Mouse (Mus musculus): ENCODE results near the gene Tcf7. TPM values are rescaled to one million over a fixed set of nuclear protein-coding genes. Genes with fewer than 3 reads are reported as not detected.

The Tcf7 gene
- total and polyA plus RNA-seq, 3 experiments, result 0.73 to 3.1 (median 0.96) TPM

DNA sequence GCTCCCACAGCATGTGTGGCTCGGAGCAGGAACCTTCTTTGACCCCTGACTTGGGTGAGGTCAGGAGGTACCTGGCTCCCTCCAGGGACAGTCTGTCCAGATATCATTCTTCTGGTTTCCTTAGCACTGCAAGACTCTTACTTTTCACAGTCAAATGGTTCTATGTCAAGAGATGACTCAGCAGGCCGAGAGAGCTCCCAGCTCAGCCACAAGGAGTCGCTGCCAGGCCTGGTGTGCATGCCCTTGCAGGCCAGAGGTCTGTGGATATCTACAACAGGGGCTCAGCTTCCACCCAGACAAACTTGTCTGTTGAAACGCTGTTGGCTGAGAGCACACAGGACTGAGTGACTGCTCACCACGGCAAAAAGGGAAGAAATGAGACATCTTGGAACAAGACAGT is 20.9 kb downstream of the Tcf7 start:
- Histone ChIP-seq H3K4me3 (no peak overlapping the region), H3K27ac (no peak overlapping the region), H3K4me1 (ENCODE audit: control insufficient read depth, insufficient read depth, low read length) (no peaks in the 10 kb centered on the region), H3K79me2 (replicated peaks; ENCODE audit: control insufficient read depth, insufficient read depth, low read length) (no peaks in the 10 kb centered on the region), H3K36me3 (ENCODE audit: control insufficient read depth, insufficient read depth, low read length) (no peaks in the 10 kb centered on the region), H3K27me3 (ENCODE audit: control insufficient read depth, insufficient read depth, low read length) (no peaks in the 10 kb centered on the region), H3K9ac (ENCODE audit: low read depth, low read length) (no peak overlapping the region)
- intact Hi-C loops (cut with DNase I), result loop anchor here (2.0 kb wide), 1 partner anchor 35 kb away; no protein-coding TSS in a partner anchor
- TF ChIP-seq EP300 (IDR thresholded peaks at IDR 0.05; ENCODE audit: insufficient read depth, low read depth, low read length) (no peak), CTCF (IDR thresholded peaks at IDR 0.05) (peak; percentile 73), POLR2A (IDR thresholded peaks at IDR 0.05; ENCODE audit: insufficient read depth, low read depth, low read length) (no peak)
- WGBS, result 52% methylated on average over 5 of the region's 5 CpGs
- DNase-seq, result peak in 1 of 2 experiments; percentile 51

DNA sequence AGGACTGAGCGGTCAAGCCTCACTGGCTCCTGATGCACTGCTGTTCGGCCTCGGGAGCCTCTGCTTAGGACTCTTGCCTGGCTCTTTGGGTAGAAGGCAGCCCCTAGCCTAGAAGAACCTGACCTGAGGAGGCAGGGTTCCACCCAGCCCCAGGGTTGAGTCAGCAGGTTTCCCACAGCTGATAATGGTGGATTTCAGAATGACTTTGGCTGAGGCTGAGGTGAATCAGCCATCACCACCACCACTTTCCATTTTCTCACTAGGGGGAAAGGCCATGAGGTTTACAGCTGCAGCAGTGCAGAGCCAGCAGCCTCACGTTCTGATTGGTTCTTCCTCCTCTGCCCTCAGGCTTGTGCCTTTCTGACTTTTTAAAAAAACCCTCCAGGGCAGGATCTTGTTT is 21.9 kb downstream of the Tcf7 start:
- no peak for TF ChIP-seq EP300 (IDR thresholded peaks at IDR 0.05; ENCODE audit: insufficient read depth, low read depth, low read length)
- TF ChIP-seq POLR2A (IDR thresholded peaks at IDR 0.05; ENCODE audit: insufficient read depth, low read depth, low read length), result no peak
- TF ChIP-seq CTCF (IDR thresholded peaks at IDR 0.05), result no peak
- H3K9ac ChIP-seq (ENCODE audit: low read depth, low read length), result no peak overlapping the region
- H3K79me2 ChIP-seq (replicated peaks; ENCODE audit: control insufficient read depth, insufficient read depth, low read length), result no peaks in the 10 kb centered on the region
- no peak for DNase-seq
- no peaks in the 10 kb centered on the region for H3K36me3 ChIP-seq (ENCODE audit: control insufficient read depth, insufficient read depth, low read length)
- H3K4me1 ChIP-seq (ENCODE audit: control insufficient read depth, insufficient read depth, low read length), result no peaks in the 10 kb centered on the region
- intact Hi-C loops (cut with DNase I), result no loop called here
- 77% methylated on average over 4 of the region's 4 CpGs for WGBS
- H3K27me3 ChIP-seq (ENCODE audit: control insufficient read depth, insufficient read depth, low read length), result no peaks in the 10 kb centered on the region
- H3K27ac ChIP-seq, result no peak overlapping the region
- no peak overlapping the region for H3K4me3 ChIP-seq

DNA sequence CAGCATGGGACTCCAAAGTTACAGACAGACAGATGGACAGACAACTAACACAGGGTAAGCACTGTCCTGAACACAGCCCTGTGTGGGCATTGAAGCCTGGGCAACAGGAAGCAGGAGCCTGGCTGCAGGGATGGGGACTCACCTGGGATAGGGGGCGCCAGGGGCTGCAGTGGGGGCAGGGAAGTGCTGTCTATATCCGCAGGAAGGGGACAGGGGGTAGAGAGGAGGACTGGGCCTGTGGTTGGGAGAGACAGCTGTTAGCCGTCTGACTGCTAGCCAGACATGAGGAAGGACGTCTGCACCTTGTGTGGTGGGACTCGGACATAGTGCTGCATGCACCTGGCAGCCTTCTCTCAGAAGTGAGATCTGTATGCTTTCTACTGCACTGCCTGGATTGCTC is 24.1 kb downstream of the Tcf7 start:
- no peak overlapping the region for H3K4me3 ChIP-seq
- 66% methylated on average over 5 of the region's 5 CpGs for WGBS
- H3K36me3 ChIP-seq (ENCODE audit: control insufficient read depth, insufficient read depth, low read length), result no peaks in the 10 kb centered on the region
- no peak for TF ChIP-seq CTCF (IDR thresholded peaks at IDR 0.05)
- no peak for TF ChIP-seq POLR2A (IDR thresholded peaks at IDR 0.05; ENCODE audit: insufficient read depth, low read depth, low read length)
- no peak for TF ChIP-seq EP300 (IDR thresholded peaks at IDR 0.05; ENCODE audit: insufficient read depth, low read depth, low read length)
- H3K4me1 ChIP-seq (ENCODE audit: control insufficient read depth, insufficient read depth, low read length), result no peaks in the 10 kb centered on the region
- no peak overlapping the region for H3K27ac ChIP-seq
- no peak for DNase-seq
- H3K9ac ChIP-seq (ENCODE audit: low read depth, low read length), result no peak overlapping the region
- H3K79me2 ChIP-seq (replicated peaks; ENCODE audit: control insufficient read depth, insufficient read depth, low read length), result no peaks in the 10 kb centered on the region
- intact Hi-C loops (cut with DNase I), result no loop called here
- H3K27me3 ChIP-seq (ENCODE audit: control insufficient read depth, insufficient read depth, low read length), result no peaks in the 10 kb centered on the region

DNA sequence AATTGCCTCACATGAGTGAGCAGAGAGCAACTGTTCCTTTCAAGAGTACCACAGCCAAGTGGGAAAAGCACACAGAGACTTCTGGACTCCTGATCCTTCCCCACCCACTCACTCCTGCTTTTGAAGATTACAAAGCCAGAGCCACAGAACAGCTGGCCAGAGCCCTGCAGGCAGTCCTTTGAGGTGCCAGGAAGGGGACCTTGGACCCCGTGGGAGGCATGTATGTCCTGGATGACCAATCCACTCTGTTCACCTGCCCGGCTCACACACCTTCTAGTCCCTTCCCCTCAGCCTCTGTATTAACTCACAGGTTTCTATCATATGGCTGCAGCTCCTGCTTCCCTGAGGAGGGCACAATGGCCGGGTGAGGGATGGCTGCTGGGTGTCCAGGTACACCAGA is 25.4 kb downstream of the Tcf7 start:
- no peaks in the 10 kb centered on the region for H3K27me3 ChIP-seq (ENCODE audit: control insufficient read depth, insufficient read depth, low read length)
- peaks cover 2% of the 10 kb centered on the region; the same call in 1 of the 2 replicates for H3K4me1 ChIP-seq (ENCODE audit: control insufficient read depth, insufficient read depth, low read length)
- no peak overlapping the region for H3K9ac ChIP-seq (ENCODE audit: low read depth, low read length)
- H3K79me2 ChIP-seq (replicated peaks; ENCODE audit: control insufficient read depth, insufficient read depth, low read length), result no peaks in the 10 kb centered on the region
- no peak overlapping the region for H3K27ac ChIP-seq
- no peaks in the 10 kb centered on the region for H3K36me3 ChIP-seq (ENCODE audit: control insufficient read depth, insufficient read depth, low read length)
- TF ChIP-seq EP300 (IDR thresholded peaks at IDR 0.05; ENCODE audit: insufficient read depth, low read depth, low read length) (no peak), CTCF (IDR thresholded peaks at IDR 0.05) (no peak), POLR2A (IDR thresholded peaks at IDR 0.05; ENCODE audit: insufficient read depth, low read depth, low read length) (no peak)
- intact Hi-C loops (cut with DNase I), result no loop called here
- WGBS, result 75% methylated on average over 3 of the region's 3 CpGs
- no peak for DNase-seq
- no peak overlapping the region for H3K4me3 ChIP-seq

DNA sequence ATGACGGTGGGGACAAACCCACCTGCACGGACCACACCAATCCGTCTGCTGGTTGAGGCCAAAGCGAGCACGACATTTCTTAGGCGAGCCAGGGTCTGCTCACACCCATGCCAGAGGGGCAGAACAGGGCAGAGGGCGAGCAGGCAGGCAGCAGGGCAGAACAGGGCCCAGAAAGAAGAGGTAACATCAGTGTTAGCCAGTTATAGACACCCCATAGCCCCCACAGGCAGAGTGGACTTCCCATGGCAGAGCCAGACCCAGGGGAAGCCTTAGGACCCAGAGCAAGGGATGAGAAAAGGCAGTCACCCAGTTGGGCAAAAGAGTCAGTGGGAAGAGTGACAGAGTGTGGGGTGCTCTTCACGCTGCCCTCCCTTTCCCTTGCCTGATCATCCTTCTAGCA is 27.7 kb downstream of the Tcf7 start:
- no peaks in the 10 kb centered on the region for H3K36me3 ChIP-seq (ENCODE audit: control insufficient read depth, insufficient read depth, low read length)
- WGBS, result 92% methylated on average over 8 of the region's 8 CpGs
- peaks cover 5% of the 10 kb centered on the region for H3K4me1 ChIP-seq (ENCODE audit: control insufficient read depth, insufficient read depth, low read length)
- no peak overlapping the region for H3K27ac ChIP-seq
- H3K4me3 ChIP-seq, result no peak overlapping the region
- no peaks in the 10 kb centered on the region for H3K27me3 ChIP-seq (ENCODE audit: control insufficient read depth, insufficient read depth, low read length)
- H3K79me2 ChIP-seq (replicated peaks; ENCODE audit: control insufficient read depth, insufficient read depth, low read length), result no peaks in the 10 kb centered on the region
- no peak for DNase-seq
- no peak for TF ChIP-seq POLR2A (IDR thresholded peaks at IDR 0.05; ENCODE audit: insufficient read depth, low read depth, low read length)
- TF ChIP-seq EP300 (IDR thresholded peaks at IDR 0.05; ENCODE audit: insufficient read depth, low read depth, low read length), result no peak
- TF ChIP-seq CTCF (IDR thresholded peaks at IDR 0.05), result no peak
- intact Hi-C loops (cut with DNase I), result no loop called here
- H3K9ac ChIP-seq (ENCODE audit: low read depth, low read length), result no peak overlapping the region

DNA sequence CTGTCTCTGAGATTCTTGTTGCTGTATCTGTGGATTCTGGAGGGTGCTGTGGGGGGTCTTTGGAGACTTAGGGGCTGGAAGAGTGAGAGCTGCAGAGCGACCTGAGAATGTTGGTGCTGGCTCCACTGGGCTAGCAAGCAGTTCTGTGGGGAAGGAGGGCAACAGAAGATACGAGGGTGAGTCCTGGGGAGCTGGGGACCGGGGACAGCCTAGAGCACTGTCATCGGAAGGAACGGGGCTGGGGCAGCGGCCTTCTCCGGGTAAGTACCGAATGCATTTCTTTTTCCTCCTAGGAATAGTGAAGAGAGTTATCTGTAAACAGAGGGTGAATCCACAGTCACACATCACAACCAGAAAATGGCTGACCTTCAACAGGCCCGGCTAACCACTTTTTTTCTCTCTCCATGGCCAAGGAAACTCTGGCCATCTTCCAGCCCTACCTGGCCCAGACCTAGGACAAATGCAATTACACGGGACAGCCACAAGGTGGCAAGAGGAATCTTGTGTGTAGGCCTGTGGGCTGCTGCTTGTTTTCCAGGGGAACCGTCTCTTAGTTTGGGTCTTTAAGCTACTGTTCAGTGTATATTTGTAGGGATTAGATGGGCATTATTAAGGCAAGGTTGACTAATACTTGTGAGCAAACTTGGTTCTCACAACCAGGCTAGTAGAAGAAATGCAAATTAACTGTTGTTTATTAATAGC is 29.0 kb downstream of the Tcf7 start:
- Histone ChIP-seq H3K79me2 (replicated peaks; ENCODE audit: control insufficient read depth, insufficient read depth, low read length) (no peaks in the 10 kb centered on the region), H3K27ac (no peak overlapping the region), H3K36me3 (ENCODE audit: control insufficient read depth, insufficient read depth, low read length) (no peaks in the 10 kb centered on the region), H3K9ac (ENCODE audit: low read depth, low read length) (no peak overlapping the region), H3K27me3 (ENCODE audit: control insufficient read depth, insufficient read depth, low read length) (no peaks in the 10 kb centered on the region), H3K4me1 (ENCODE audit: control insufficient read depth, insufficient read depth, low read length) (peaks cover 5% of the 10 kb centered on the region), H3K4me3 (no peak overlapping the region)
- 62% methylated on average over 11 of the region's 11 CpGs for WGBS
- intact Hi-C loops (cut with DNase I), result loop anchor here (1.0 kb wide), 2 partner anchors 43 to 89 kb away; no protein-coding TSS in a partner anchor
- DNase-seq, result peak; percentile 68 to 70
- TF ChIP-seq EP300 (IDR thresholded peaks at IDR 0.05; ENCODE audit: insufficient read depth, low read depth, low read length), result peak; percentile 80
- peak; percentile 96 for TF ChIP-seq CTCF (IDR thresholded peaks at IDR 0.05)
- no peak for TF ChIP-seq POLR2A (IDR thresholded peaks at IDR 0.05; ENCODE audit: insufficient read depth, low read depth, low read length)

All from heart, adult 2 months (tissue).